Comparison of ENCODE assay signal across 23 mouse cellular contexts in genomic region chr19:49294980-49295379, GRCm38 (mm10).
DNase-seq lines count a peak whose midpoint lies in the region; ATAC-seq and TF ChIP-seq lines count a peak whose summit lies in the region.
"Had no signal": no experiment of that assay in that cellular context is flagged by ENCODE, and none has a peak within 500 bp of the region (broad histone marks: within the 10 kb centered on the region; RNA-seq: fewer than 3 reads in every experiment).

No protein-coding gene starts in this region.

- peak; percentile 41 for DNase-seq in lung, embryonic 14.5 days
- no peak for DNase-seq in lung, postnatal 36 days
- DNase-seq in lung, postnatal 0 days (ENCODE audit: low spot score): peak; percentile 57
- no peak for DNase-seq in lung, postnatal 25 days (ENCODE audit: low spot score)
- DNase-seq in lung, postnatal 14 days: peak; percentile 2
- DNase-seq: adrenal gland, adult 8-10 months; adrenal gland, postnatal 14 days; adrenal gland, postnatal 36 days; B cell, adult 2 months; cerebellum, adult 11-12 months; cerebellum, adult 2 months; cerebellum, adult 9-10 months; cerebellum, postnatal 10 days; cerebellum, postnatal 25 days had no signal

- H3K27me3 ChIP-seq in lung, embryonic 14.5 days (ENCODE audit: insufficient read depth, low read length): no peaks in the 10 kb centered on the region
- no peaks in the 10 kb centered on the region for H3K27me3 ChIP-seq in lung, postnatal 0 days (replicated peaks; ENCODE audit: insufficient read depth, low read length)
- H3K27me3 ChIP-seq: CH12.LX; embryonic facial prominence, embryonic 12.5 days; forebrain, embryonic 13.5 days; forebrain, embryonic 15.5 days; Patski had no signal

- TF ChIP-seq CTCF in lung, embryonic 14.5 days (IDR thresholded peaks at IDR 0.05; ENCODE audit: low read depth): no peak
- TF ChIP-seq CTCF in lung, postnatal 0 days (IDR thresholded peaks at IDR 0.05): no peak

- H3K9ac ChIP-seq in lung, embryonic 14.5 days: no peak overlapping the region
- no peak overlapping the region for H3K9ac ChIP-seq in lung, postnatal 0 days (replicated peaks; ENCODE audit: low read depth)
- H3K9ac ChIP-seq: embryonic facial prominence, embryonic 12.5 days; forebrain, embryonic 13.5 days; forebrain, embryonic 15.5 days had no signal

- 63% methylated on average over 2 of the region's 2 CpGs for WGBS in lung, embryonic 14.5 days
- 61% methylated on average over 2 of the region's 2 CpGs for WGBS in lung, postnatal 0 days

- H3K36me3 ChIP-seq in lung, embryonic 14.5 days (ENCODE audit: insufficient read depth): no peaks in the 10 kb centered on the region
- H3K36me3 ChIP-seq in lung, postnatal 0 days (ENCODE audit: insufficient read depth, low read length): no peaks in the 10 kb centered on the region
- H3K36me3 ChIP-seq: embryonic facial prominence, embryonic 10.5 days; embryonic facial prominence, embryonic 12.5 days; forebrain, embryonic 15.5 days; G1E had no signal

- no peak overlapping the region for H3K4me3 ChIP-seq in lung, embryonic 14.5 days (ENCODE audit: low read depth, low read length)
- H3K4me3 ChIP-seq in lung, postnatal 0 days (ENCODE audit: low read depth, low read length): no peak overlapping the region
- H3K4me3 ChIP-seq: embryonic facial prominence, embryonic 10.5 days; embryonic facial prominence, embryonic 12.5 days; forebrain, embryonic 13.5 days; forebrain, embryonic 15.5 days had no signal

- H3K4me1 ChIP-seq in lung, embryonic 14.5 days (ENCODE audit: insufficient read depth): peaks cover 4% of the 10 kb centered on the region; the same call in 1 of the 2 replicates
- no peaks in the 10 kb centered on the region for H3K4me1 ChIP-seq in lung, postnatal 0 days (ENCODE audit: insufficient read depth, low read depth, low read length)

- no peak overlapping the region for H3K27ac ChIP-seq in lung, embryonic 14.5 days (ENCODE audit: low read depth)
- no peak overlapping the region for H3K27ac ChIP-seq in lung, postnatal 0 days (ENCODE audit: low read length)
- H3K27ac ChIP-seq: embryonic facial prominence, embryonic 10.5 days; embryonic facial prominence, embryonic 12.5 days; forebrain, embryonic 13.5 days; forebrain, embryonic 15.5 days had no signal

- TF ChIP-seq EP300 in lung, postnatal 0 days (IDR thresholded peaks at IDR 0.05): no peak

- no peaks in the 10 kb centered on the region for H3K9me3 ChIP-seq in lung, embryonic 14.5 days (ENCODE audit: low read depth, low read length)
- H3K9me3 ChIP-seq in lung, postnatal 0 days (ENCODE audit: low read length): no peaks in the 10 kb centered on the region
- H3K9me3 ChIP-seq: embryonic facial prominence, embryonic 10.5 days; embryonic facial prominence, embryonic 12.5 days; forebrain, embryonic 13.5 days; forebrain, embryonic 15.5 days had no signal

- ATAC-seq in lung, embryonic 14.5 days (ENCODE audit: insufficient read depth): no peak; the same call in 1 of the 2 replicates
- ATAC-seq in lung, postnatal 0 days: peak; percentile 52
- ATAC-seq: activated CD4-positive, CD25-positive, alpha-beta regulatory T cell, adult 4 months; CD4-positive, CD25-positive, alpha-beta regulatory T cell, adult 4 months; forebrain, embryonic 13.5 days; forebrain, embryonic 15.5 days; Patski had no signal

- H3K4me2 ChIP-seq in lung, embryonic 14.5 days: no peak overlapping the region
- H3K4me2 ChIP-seq in lung, postnatal 0 days (replicated peaks; ENCODE audit: low read depth, low read length): no peak overlapping the region
- H3K4me2 ChIP-seq: embryonic facial prominence, embryonic 12.5 days; forebrain, embryonic 13.5 days; forebrain, embryonic 15.5 days had no signal

Comparison
In these comparisons a context has a peak if more than half of its experiments do, and no peak if none do; other contexts are left out.
1. DNase-seq: peak in lung, embryonic 14.5 days (single experiment), lung, postnatal 0 days (single experiment) and lung, postnatal 14 days (single experiment); none in lung, postnatal 36 days (single experiment) and lung, postnatal 25 days (single experiment).